Mouse (Mus musculus) MEL (cell line): ENCODE measurements around the gene Cmtm7. TPM values are rescaled to one million over a fixed set of nuclear protein-coding genes. Genes with fewer than 3 reads are reported as not detected.

Experiments used
- DNase-seq: peaks from one replicate; pipeline ENCODE4 v3.0.0; 2011; ENCODE audit warnings: low read depth, low spot score
- H3K27ac ChIP-seq: 2 replicates; pipeline ENCODE4 v1.5.1; 2012; ENCODE audit warnings: low read depth, mild to moderate bottlenecking, control low read depth, low read length, moderate library complexity; ENCODE audit not compliant: control insufficient read depth
- H3K27me3 ChIP-seq, 2 experiments: fragments of 150-350 bp in 1 of 2; sonication (generic) in 1 of 2; 2 replicates each; pipeline ENCODE4 v1.6.1; 2012; ENCODE audit warnings: low read length in 2 of 2, mild to moderate bottlenecking in 2 of 2, improper control_type of control experiment in 1 of 2, moderate library complexity in 1 of 2; ENCODE audit not compliant: insufficient read depth in 2 of 2, control insufficient read depth in 1 of 2
- H3K36me3 ChIP-seq, 2 experiments: 2 replicates each; pipeline ENCODE4 v1.6.1; 2012 to 2014; ENCODE audit warnings: low read length in 2 of 2, improper control_type of control experiment in 1 of 2, inconsistent platforms in 1 of 2, mild to moderate bottlenecking in 1 of 2; ENCODE audit not compliant: insufficient read depth in 2 of 2, control insufficient read depth in 1 of 2
- H3K4me1 ChIP-seq, 2 experiments: fragments of 150-350 bp in 1 of 2; sonication (generic) in 1 of 2; 2 replicates each; pipeline ENCODE4 v1.6.1; 2012; ENCODE audit warnings: low read length in 2 of 2, improper control_type of control experiment in 1 of 2, mild to moderate bottlenecking in 1 of 2; ENCODE audit not compliant: insufficient read depth in 2 of 2, control insufficient read depth in 1 of 2
- H3K4me3 ChIP-seq, 2 experiments: fragments of 150-350 bp in 1 of 2; sonication (generic) in 1 of 2; 2 replicates each; pipeline ENCODE4 v1.5.1; 2012; ENCODE audit warnings: low read depth in 2 of 2, low read length in 2 of 2, mild to moderate bottlenecking in 2 of 2, moderate library complexity in 2 of 2, control low read depth in 1 of 2, improper control_type of control experiment in 1 of 2; ENCODE audit not compliant: control insufficient read depth in 1 of 2, insufficient read depth in 1 of 2
- H3K79me2 ChIP-seq: 2 replicates; pipeline ENCODE4 v1.6.1; 2012; ENCODE audit warnings: mild to moderate bottlenecking, low read length, moderate library complexity; ENCODE audit not compliant: control insufficient read depth, poor library complexity, insufficient read depth
- H3K9ac ChIP-seq: 2 replicates; pipeline ENCODE4 v1.6.1; 2012; ENCODE audit warnings: low read depth, mild to moderate bottlenecking, control low read depth, low read length, moderate library complexity; ENCODE audit not compliant: control insufficient read depth, poor library complexity, severe bottlenecking
- H3K9me3 ChIP-seq: fragments of 150-350 bp; sonication (generic); replicated peaks from 2 replicates; pipeline ENCODE4 v1.6.1; 2012; ENCODE audit warnings: mild to moderate bottlenecking, low read length, improper control_type of control experiment, moderate library complexity; ENCODE audit not compliant: insufficient read depth
- BHLHE40 ChIP-seq: IDR thresholded peaks from 2 replicates; pipeline ENCODE4 v1.6.1; 2012; ENCODE audit warnings: low read depth, mild to moderate bottlenecking, inconsistent platforms, low read length, improper control_type of control experiment, borderline replicate concordance
- CHD2 ChIP-seq: IDR thresholded peaks from 2 replicates; pipeline ENCODE4 v1.6.1; 2011; ENCODE audit warnings: low read length, improper control_type of control experiment
- CTCF ChIP-seq, 3 experiments: IDR thresholded peaks in 2 of 3; conservative IDR thresholded peaks in 1 of 3; 2 replicates each; pipeline ENCODE4 v1.5.1; 2011 to 2012; ENCODE audit warnings: low read length in 3 of 3, low read depth in 2 of 3, mild to moderate bottlenecking in 2 of 3, improper control_type of control experiment in 1 of 3, inconsistent platforms in 1 of 3, mixed read lengths in 1 of 3, moderate library complexity in 1 of 3; ENCODE audit not compliant: control insufficient read depth in 1 of 3, insufficient read depth in 1 of 3, poor library complexity in 1 of 3, severe bottlenecking in 1 of 3
- ELF1 ChIP-seq: IDR thresholded peaks from 2 replicates; pipeline ENCODE4 v1.6.1; 2014; ENCODE audit warnings: low read depth, mild to moderate bottlenecking, inconsistent platforms, low read length, improper control_type of control experiment, moderate library complexity
- ETS1 ChIP-seq: IDR thresholded peaks from 2 replicates; pipeline ENCODE4 v1.6.1; 2012; ENCODE audit warnings: low read depth, mild to moderate bottlenecking, inconsistent platforms, low read length, improper control_type of control experiment, moderate library complexity
- GABPA ChIP-seq: IDR thresholded peaks from 2 replicates; pipeline ENCODE4 v1.6.1; 2012; ENCODE audit warnings: low read depth, mild to moderate bottlenecking, inconsistent platforms, low read length, improper control_type of control experiment, moderate library complexity
- JUND ChIP-seq: IDR thresholded peaks from 2 replicates; pipeline ENCODE4 v1.6.1; 2011; ENCODE audit warnings: low read depth, mild to moderate bottlenecking, improper control_type of control experiment, low read length
- MAFK ChIP-seq: IDR thresholded peaks from 2 replicates; pipeline ENCODE4 v1.6.1; 2011; ENCODE audit warnings: low read depth, mild to moderate bottlenecking, low read length, improper control_type of control experiment, borderline replicate concordance
- MAX ChIP-seq: IDR thresholded peaks from 2 replicates; pipeline ENCODE4 v1.6.1; 2011; ENCODE audit warnings: low read length, improper control_type of control experiment
- MAZ ChIP-seq: IDR thresholded peaks from 2 replicates; pipeline ENCODE4 v1.6.1; 2012; ENCODE audit warnings: low read depth, mild to moderate bottlenecking, inconsistent platforms, low read length, improper control_type of control experiment
- MXI1 ChIP-seq: IDR thresholded peaks from 2 replicates; pipeline ENCODE4 v1.6.1; 2011; ENCODE audit warnings: mild to moderate bottlenecking, low read depth, low read length, improper control_type of control experiment
- MYC ChIP-seq: IDR thresholded peaks from 2 replicates; pipeline ENCODE4 v1.6.1; 2011; ENCODE audit warnings: low read depth, mild to moderate bottlenecking, low read length, improper control_type of control experiment, moderate library complexity
- NELFE ChIP-seq: IDR thresholded peaks from 2 replicates; pipeline ENCODE4 v1.6.1; 2011; ENCODE audit warnings: low read depth, low read length, improper control_type of control experiment
- POLR2AphosphoS2 ChIP-seq: IDR thresholded peaks from 2 replicates; pipeline ENCODE4 v1.6.1; 2011; ENCODE audit warnings: low read length, improper control_type of control experiment
- POLR2AphosphoS5 ChIP-seq: IDR thresholded peaks from 2 replicates; pipeline ENCODE4 v1.6.1; 2012; ENCODE audit warnings: low read depth, borderline replicate concordance, mild to moderate bottlenecking, inconsistent platforms, low read length, moderate library complexity, mixed read lengths
- RAD21 ChIP-seq: IDR thresholded peaks from 2 replicates; pipeline ENCODE4 v1.6.1; 2011; ENCODE audit warnings: mild to moderate bottlenecking, low read depth, low read length, improper control_type of control experiment
- RCOR1 ChIP-seq: IDR thresholded peaks from 2 replicates; pipeline ENCODE4 v1.6.1; 2012; ENCODE audit warnings: low read depth, mild to moderate bottlenecking, inconsistent platforms, low read length, improper control_type of control experiment
- SIN3A ChIP-seq: IDR thresholded peaks from 2 replicates; pipeline ENCODE4 v1.6.1; 2012; ENCODE audit warnings: low read length, improper control_type of control experiment, inconsistent platforms
- TAL1 ChIP-seq: IDR thresholded peaks from 2 replicates; pipeline ENCODE4 v1.6.1; 2012; ENCODE audit warnings: mild to moderate bottlenecking, inconsistent platforms, low read length, moderate library complexity, mixed read lengths
- TBP ChIP-seq: IDR thresholded peaks from 2 replicates; pipeline ENCODE4 v1.8.0; 2011; ENCODE audit warnings: low read depth, low read length, improper control_type of control experiment
- TCF12 ChIP-seq: IDR thresholded peaks from 2 replicates; pipeline ENCODE4 v1.6.1; 2014; ENCODE audit warnings: low read depth, mild to moderate bottlenecking, inconsistent platforms, low read length, improper control_type of control experiment, moderate library complexity
- UBTF ChIP-seq: IDR thresholded peaks from 2 replicates; pipeline ENCODE4 v1.6.1; 2012; ENCODE audit warnings: low read depth, mild to moderate bottlenecking, inconsistent platforms, low read length, improper control_type of control experiment, moderate library complexity, borderline replicate concordance; ENCODE audit not compliant: insufficient read depth
- USF2 ChIP-seq, 2 experiments: IDR thresholded peaks; 2 replicates each; pipeline ENCODE4 v1.6.1; 2011 to 2012; ENCODE audit warnings: improper control_type of control experiment in 2 of 2, low read length in 2 of 2, borderline replicate concordance in 1 of 2, inconsistent platforms in 1 of 2, low read depth in 1 of 2, mild to moderate bottlenecking in 1 of 2; ENCODE audit not compliant: insufficient read depth in 1 of 2
- ZC3H11A ChIP-seq: IDR thresholded peaks from 2 replicates; pipeline ENCODE4 v1.6.1; 2012; ENCODE audit warnings: low read depth, mild to moderate bottlenecking, inconsistent platforms, low read length, improper control_type of control experiment
- ZKSCAN1 ChIP-seq: IDR thresholded peaks from 2 replicates; pipeline ENCODE4 v1.6.1; 2012; ENCODE audit warnings: low read depth, mild to moderate bottlenecking, inconsistent platforms, low read length, improper control_type of control experiment, moderate library complexity
- ZMIZ1 ChIP-seq: IDR thresholded peaks from 2 replicates; pipeline ENCODE4 v1.6.1; 2012; ENCODE audit warnings: low read depth, mild to moderate bottlenecking, inconsistent platforms, low read length, improper control_type of control experiment, moderate library complexity
- ZNF384 ChIP-seq: IDR thresholded peaks from 2 replicates; pipeline ENCODE4 v1.6.1; 2012; ENCODE audit warnings: low read depth, mild to moderate bottlenecking, inconsistent platforms, low read length, improper control_type of control experiment
- polyA plus RNA-seq, 2 experiments: library from polyadenylated mRNA; stranded (reverse) in 1 of 2; unstranded in 1 of 2; fragments of >175 nt in 1 of 2; fragments of >200 nt in 1 of 2; gene quantifications; 2 replicates each; pipeline versions ENCODE4 v1.2.1 to v1.2.4; 2012; ENCODE audit warnings: low replicate concordance in 2 of 2, low read depth in 1 of 2; ENCODE audit not compliant: insufficient read length in 2 of 2, insufficient read depth in 1 of 2, missing spikeins in 1 of 2
- total RNA-seq: library from RNA; depleted of rRNA; stranded (reverse); fragments of 300-350 nt; gene quantifications from 2 replicates; pipeline ENCODE4 v1.2.3, GENCODE M21; 2012

Gene Cmtm7
- total and polyA plus RNA-seq, 3 experiments, result 290 to 545 TPM; not detected in 1

DNA sequence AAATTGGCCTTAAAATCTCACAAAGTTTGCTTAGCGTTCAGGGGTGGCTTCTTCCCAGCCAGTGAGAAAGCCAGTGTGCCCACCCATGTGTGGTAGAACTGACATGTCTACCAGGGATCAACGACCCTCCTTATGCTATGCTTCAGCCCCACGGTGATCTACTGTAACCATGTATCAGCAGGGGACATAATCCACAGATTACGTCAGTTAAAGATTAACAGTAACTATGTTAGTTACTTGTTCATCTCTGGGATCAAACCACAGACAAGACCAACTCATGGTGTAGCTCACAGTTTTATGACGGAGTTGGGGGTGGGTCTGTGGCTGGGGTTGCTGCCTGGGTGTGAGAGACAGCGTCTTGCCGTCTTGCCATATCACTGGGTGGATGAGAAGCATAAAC lies 42.5 kb upstream of the Cmtm7 start:
- Histone ChIP-seq H3K4me1 (no peaks in the 10 kb centered on the region), H3K79me2 (no peaks in the 10 kb centered on the region), H3K27ac (no peak overlapping the region), H3K9me3 (no peaks in the 10 kb centered on the region), H3K4me3 (no peak overlapping the region), H3K27me3 (no peaks in the 10 kb centered on the region; a peak in 1 of 4 replicates), H3K9ac (no peak overlapping the region), H3K36me3 (no peaks in the 10 kb centered on the region)
- no peak for DNase-seq
- TF ChIP-seq ZKSCAN1, result no peak
- TF ChIP-seq ZNF384, result no peak
- TF ChIP-seq TAL1, result no peak
- no peak for TF ChIP-seq TBP
- TF ChIP-seq MAFK, result no peak
- no peak for TF ChIP-seq RCOR1
- TF ChIP-seq USF2 (IDR thresholded peaks at IDR 0.05; ENCODE audit: borderline replicate concordance in 1 of 2, insufficient read depth in 1 of 2, low read depth in 1 of 2, low read length in 2 of 2), result no peak
- no peak for TF ChIP-seq ZMIZ1
- no peak for TF ChIP-seq JUND
- TF ChIP-seq CHD2, result no peak
- no peak for TF ChIP-seq GABPA
- no peak for TF ChIP-seq MAX
- TF ChIP-seq ELF1, result no peak
- TF ChIP-seq RAD21, result no peak
- no peak for TF ChIP-seq UBTF
- TF ChIP-seq MAZ, result no peak
- TF ChIP-seq NELFE, result no peak
- TF ChIP-seq ZC3H11A, result no peak
- no peak for TF ChIP-seq MYC

GRCm38 (mm10) chr9:114821548-114822289 lies 40.1 kb upstream of the Cmtm7 start:
- Histone ChIP-seq H3K4me1 (no peaks in the 10 kb centered on the region), H3K9ac (no peak overlapping the region), H3K9me3 (no peaks in the 10 kb centered on the region)
- TF ChIP-seq MYC (no peak), ZNF384 (no peak), POLR2AphosphoS2 (no peak), TAL1 (no peak), POLR2AphosphoS5 (no peak), JUND (no peak), USF2 (IDR thresholded peaks at IDR 0.05; ENCODE audit: borderline replicate concordance in 1 of 2, insufficient read depth in 1 of 2, low read depth in 1 of 2, low read length in 2 of 2) (no peak), MAX (no peak), ETS1 (no peak), SIN3A (no peak), CTCF (IDR thresholded peaks at IDR 0.05 in 2 of 3, conservative IDR thresholded peaks at IDR 0.05 in 1 of 3; ENCODE audit: control insufficient read depth in 1 of 3, insufficient read depth in 1 of 3, low read depth in 2 of 3, low read length in 3 of 3, poor library complexity in 1 of 3, severe bottlenecking in 1 of 3) (no peak), RCOR1 (no peak), TCF12 (no peak), BHLHE40 (no peak), ZC3H11A (no peak), MXI1 (no peak)
- TF ChIP-seq, all 39 proteins: peak for 0
- Histone ChIP-seq H3K36me3 (no peaks in the 10 kb centered on the region), H3K79me2 (no peaks in the 10 kb centered on the region), H3K27ac (no peak overlapping the region), H3K4me3 (no peak overlapping the region), H3K27me3 (no peaks in the 10 kb centered on the region)
- no peak for DNase-seq
